Mouse (Mus musculus) MEL (cell line): ENCODE results near the gene Ints2. TPM values are rescaled to one million over a fixed set of nuclear protein-coding genes. Genes with fewer than 3 reads are reported as not detected.

Experiments
- DNase-seq: peaks from one replicate; pipeline ENCODE4 v3.0.0; 2011; ENCODE audit warnings: low read depth, low spot score
- H3K27ac ChIP-seq: 2 replicates; pipeline ENCODE4 v1.5.1; 2012; ENCODE audit warnings: low read depth, mild to moderate bottlenecking, control low read depth, low read length, moderate library complexity; ENCODE audit not compliant: control insufficient read depth
- H3K27me3 ChIP-seq, 2 experiments: fragments of 150-350 bp in 1 of 2; sonication (generic) in 1 of 2; 2 replicates each; pipeline ENCODE4 v1.6.1; 2012; ENCODE audit warnings: low read length in 2 of 2, mild to moderate bottlenecking in 2 of 2, improper control_type of control experiment in 1 of 2, moderate library complexity in 1 of 2; ENCODE audit not compliant: insufficient read depth in 2 of 2, control insufficient read depth in 1 of 2
- H3K36me3 ChIP-seq, 2 experiments: 2 replicates each; pipeline ENCODE4 v1.6.1; 2012 to 2014; ENCODE audit warnings: low read length in 2 of 2, improper control_type of control experiment in 1 of 2, inconsistent platforms in 1 of 2, mild to moderate bottlenecking in 1 of 2; ENCODE audit not compliant: insufficient read depth in 2 of 2, control insufficient read depth in 1 of 2
- H3K4me1 ChIP-seq, 2 experiments: fragments of 150-350 bp in 1 of 2; sonication (generic) in 1 of 2; 2 replicates each; pipeline ENCODE4 v1.6.1; 2012; ENCODE audit warnings: low read length in 2 of 2, improper control_type of control experiment in 1 of 2, mild to moderate bottlenecking in 1 of 2; ENCODE audit not compliant: insufficient read depth in 2 of 2, control insufficient read depth in 1 of 2
- H3K4me3 ChIP-seq, 2 experiments: fragments of 150-350 bp in 1 of 2; sonication (generic) in 1 of 2; 2 replicates each; pipeline ENCODE4 v1.5.1; 2012; ENCODE audit warnings: low read depth in 2 of 2, low read length in 2 of 2, mild to moderate bottlenecking in 2 of 2, moderate library complexity in 2 of 2, control low read depth in 1 of 2, improper control_type of control experiment in 1 of 2; ENCODE audit not compliant: control insufficient read depth in 1 of 2, insufficient read depth in 1 of 2
- H3K79me2 ChIP-seq: 2 replicates; pipeline ENCODE4 v1.6.1; 2012; ENCODE audit warnings: mild to moderate bottlenecking, low read length, moderate library complexity; ENCODE audit not compliant: control insufficient read depth, poor library complexity, insufficient read depth
- H3K9ac ChIP-seq: 2 replicates; pipeline ENCODE4 v1.6.1; 2012; ENCODE audit warnings: low read depth, mild to moderate bottlenecking, control low read depth, low read length, moderate library complexity; ENCODE audit not compliant: control insufficient read depth, poor library complexity, severe bottlenecking
- H3K9me3 ChIP-seq: fragments of 150-350 bp; sonication (generic); replicated peaks from 2 replicates; pipeline ENCODE4 v1.6.1; 2012; ENCODE audit warnings: mild to moderate bottlenecking, low read length, improper control_type of control experiment, moderate library complexity; ENCODE audit not compliant: insufficient read depth
- CHD2 ChIP-seq: IDR thresholded peaks from 2 replicates; pipeline ENCODE4 v1.6.1; 2011; ENCODE audit warnings: low read length, improper control_type of control experiment
- CTCF ChIP-seq, 3 experiments: IDR thresholded peaks in 2 of 3; conservative IDR thresholded peaks in 1 of 3; 2 replicates each; pipeline ENCODE4 v1.5.1; 2011 to 2012; ENCODE audit warnings: low read length in 3 of 3, low read depth in 2 of 3, mild to moderate bottlenecking in 2 of 3, improper control_type of control experiment in 1 of 3, inconsistent platforms in 1 of 3, mixed read lengths in 1 of 3, moderate library complexity in 1 of 3; ENCODE audit not compliant: control insufficient read depth in 1 of 3, insufficient read depth in 1 of 3, poor library complexity in 1 of 3, severe bottlenecking in 1 of 3
- EP300 ChIP-seq, 2 experiments: IDR thresholded peaks; 2 replicates each; pipeline ENCODE4 v1.6.1; 2011; ENCODE audit warnings: improper control_type of control experiment in 2 of 2, low read length in 2 of 2, low read depth in 1 of 2, mild to moderate bottlenecking in 1 of 2
- MAZ ChIP-seq: IDR thresholded peaks from 2 replicates; pipeline ENCODE4 v1.6.1; 2012; ENCODE audit warnings: low read depth, mild to moderate bottlenecking, inconsistent platforms, low read length, improper control_type of control experiment
- MEF2A ChIP-seq: IDR thresholded peaks from 2 replicates; pipeline ENCODE4 v1.6.1; 2014; ENCODE audit warnings: low read depth, mild to moderate bottlenecking, inconsistent platforms, low read length, improper control_type of control experiment; ENCODE audit not compliant: poor library complexity, insufficient replicate concordance, severe bottlenecking; ENCODE audit errors: extremely low read depth
- MXI1 ChIP-seq: IDR thresholded peaks from 2 replicates; pipeline ENCODE4 v1.6.1; 2011; ENCODE audit warnings: mild to moderate bottlenecking, low read depth, low read length, improper control_type of control experiment
- RAD21 ChIP-seq: IDR thresholded peaks from 2 replicates; pipeline ENCODE4 v1.6.1; 2011; ENCODE audit warnings: mild to moderate bottlenecking, low read depth, low read length, improper control_type of control experiment
- SIN3A ChIP-seq: IDR thresholded peaks from 2 replicates; pipeline ENCODE4 v1.6.1; 2012; ENCODE audit warnings: low read length, improper control_type of control experiment, inconsistent platforms
- SMC3 ChIP-seq: IDR thresholded peaks from 2 replicates; pipeline ENCODE4 v1.6.1; 2011; ENCODE audit warnings: low read depth, low read length, improper control_type of control experiment
- TAL1 ChIP-seq: IDR thresholded peaks from 2 replicates; pipeline ENCODE4 v1.6.1; 2012; ENCODE audit warnings: mild to moderate bottlenecking, inconsistent platforms, low read length, moderate library complexity, mixed read lengths
- TBP ChIP-seq: IDR thresholded peaks from 2 replicates; pipeline ENCODE4 v1.8.0; 2011; ENCODE audit warnings: low read depth, low read length, improper control_type of control experiment
- UBTF ChIP-seq: IDR thresholded peaks from 2 replicates; pipeline ENCODE4 v1.6.1; 2012; ENCODE audit warnings: low read depth, mild to moderate bottlenecking, inconsistent platforms, low read length, improper control_type of control experiment, moderate library complexity, borderline replicate concordance; ENCODE audit not compliant: insufficient read depth
- USF2 ChIP-seq, 2 experiments: IDR thresholded peaks; 2 replicates each; pipeline ENCODE4 v1.6.1; 2011 to 2012; ENCODE audit warnings: improper control_type of control experiment in 2 of 2, low read length in 2 of 2, borderline replicate concordance in 1 of 2, inconsistent platforms in 1 of 2, low read depth in 1 of 2, mild to moderate bottlenecking in 1 of 2; ENCODE audit not compliant: insufficient read depth in 1 of 2
- ZC3H11A ChIP-seq: IDR thresholded peaks from 2 replicates; pipeline ENCODE4 v1.6.1; 2012; ENCODE audit warnings: low read depth, mild to moderate bottlenecking, inconsistent platforms, low read length, improper control_type of control experiment
- ZKSCAN1 ChIP-seq: IDR thresholded peaks from 2 replicates; pipeline ENCODE4 v1.6.1; 2012; ENCODE audit warnings: low read depth, mild to moderate bottlenecking, inconsistent platforms, low read length, improper control_type of control experiment, moderate library complexity
- ZNF384 ChIP-seq: IDR thresholded peaks from 2 replicates; pipeline ENCODE4 v1.6.1; 2012; ENCODE audit warnings: low read depth, mild to moderate bottlenecking, inconsistent platforms, low read length, improper control_type of control experiment
- polyA plus RNA-seq, 2 experiments: library from polyadenylated mRNA; stranded (reverse) in 1 of 2; unstranded in 1 of 2; fragments of >175 nt in 1 of 2; fragments of >200 nt in 1 of 2; gene quantifications; 2 replicates each; pipeline versions ENCODE4 v1.2.1 to v1.2.4; 2012; ENCODE audit warnings: low replicate concordance in 2 of 2, low read depth in 1 of 2; ENCODE audit not compliant: insufficient read length in 2 of 2, insufficient read depth in 1 of 2, missing spikeins in 1 of 2
- total RNA-seq: library from RNA; depleted of rRNA; stranded (reverse); fragments of 300-350 nt; gene quantifications from 2 replicates; pipeline ENCODE4 v1.2.3, GENCODE M21; 2012; rRNA removed

Ints2 gene
- total and polyA plus RNA-seq, 3 experiments, result 43.0 to 120 (median 75.3) TPM

DNA sequence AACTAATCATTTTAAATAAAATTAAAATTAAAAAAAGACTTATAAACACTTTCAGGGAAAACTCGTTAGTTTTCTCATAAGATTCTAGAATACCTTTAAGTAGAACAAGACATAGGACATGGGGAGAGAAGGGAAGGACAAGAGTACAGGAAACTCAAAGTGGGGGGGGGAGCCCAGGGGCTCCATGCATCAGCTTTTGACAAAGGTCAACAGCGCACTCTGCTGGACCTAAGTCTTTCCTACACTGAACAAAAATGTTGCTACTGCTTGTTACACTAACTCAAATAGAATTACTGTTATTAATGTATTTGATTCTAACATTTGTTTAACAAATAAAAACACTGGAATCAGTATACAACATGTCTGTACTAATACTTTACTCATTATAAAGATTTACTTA is 83.2 kb downstream of the Ints2 start:
- H3K4me1 ChIP-seq, result peaks cover 0 to 8% of the 10 kb centered on the region in 2 experiments; a peak in 2 of 4 replicates
- no peak overlapping the region for H3K4me3 ChIP-seq
- no peaks in the 10 kb centered on the region for H3K27me3 ChIP-seq
- H3K9me3 ChIP-seq, result no peaks in the 10 kb centered on the region
- peak; percentile 77 for DNase-seq
- no peak overlapping the region for H3K27ac ChIP-seq
- peaks cover 4 to 5% of the 10 kb centered on the region in 2 experiments for H3K36me3 ChIP-seq
- no peaks in the 10 kb centered on the region for H3K79me2 ChIP-seq
- TF ChIP-seq MEF2A (no peak), EP300 (IDR thresholded peaks at IDR 0.05; ENCODE audit: low read depth in 1 of 2, low read length in 2 of 2) (no peak), TBP (no peak), ZC3H11A (peak; percentile 81), UBTF (no peak), CHD2 (no peak), CTCF (IDR thresholded peaks at IDR 0.05 in 2 of 3, conservative IDR thresholded peaks at IDR 0.05 in 1 of 3; ENCODE audit: control insufficient read depth in 1 of 3, insufficient read depth in 1 of 3, low read depth in 2 of 3, low read length in 3 of 3, poor library complexity in 1 of 3, severe bottlenecking in 1 of 3) (peak; percentile 51 to 94 (median 74)), MXI1 (no peak), MAZ (peak; percentile 68; the same call in 1 of the 2 replicates), SIN3A (no peak), RAD21 (peak; percentile 93), SMC3 (peak; percentile 88), USF2 (IDR thresholded peaks at IDR 0.05; ENCODE audit: borderline replicate concordance in 1 of 2, insufficient read depth in 1 of 2, low read depth in 1 of 2, low read length in 2 of 2) (no peak), ZNF384 (no peak)
- H3K9ac ChIP-seq, result no peak overlapping the region

DNA sequence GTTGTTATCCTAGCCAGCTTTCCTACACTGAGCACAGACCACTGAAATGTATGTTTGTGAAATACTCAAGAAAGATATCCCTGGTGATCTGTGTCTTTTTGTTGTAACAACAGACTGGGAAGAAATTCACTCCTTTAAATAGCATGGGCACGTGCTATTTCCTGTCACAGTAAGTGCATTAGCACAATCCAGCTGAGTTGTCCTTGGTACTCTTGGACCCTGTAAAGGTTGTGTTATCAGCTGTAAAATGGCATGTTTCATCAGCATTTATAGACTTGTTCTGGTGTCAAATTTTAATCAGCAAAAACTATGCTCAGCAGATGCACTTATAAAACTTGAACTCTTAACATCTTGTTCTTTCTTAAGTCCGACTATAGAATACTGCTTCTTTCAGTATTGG is 86.6 kb downstream of the Ints2 start:
- no peaks in the 10 kb centered on the region for H3K9me3 ChIP-seq
- no peak overlapping the region for H3K9ac ChIP-seq
- H3K4me1 ChIP-seq, result peaks cover 0 to 8% of the 10 kb centered on the region in 2 experiments; a peak in 2 of 4 replicates
- no peaks in the 10 kb centered on the region for H3K27me3 ChIP-seq
- no peak overlapping the region for H3K27ac ChIP-seq
- DNase-seq, result no peak
- H3K36me3 ChIP-seq, result peaks cover 5 to 6% of the 10 kb centered on the region in 2 experiments
- H3K4me3 ChIP-seq, result no peak overlapping the region
- TF ChIP-seq EP300 (IDR thresholded peaks at IDR 0.05; ENCODE audit: low read depth in 1 of 2, low read length in 2 of 2), result no peak
- TF ChIP-seq MAZ, result no peak
- no peak for TF ChIP-seq TAL1
- no peak for TF ChIP-seq ZKSCAN1
- H3K79me2 ChIP-seq, result no peaks in the 10 kb centered on the region

Other genes starting within 250 kb of the Ints2 start
- gene Brip1, start 56.4 kb downstream of the Ints2 start, total RNA-seq, result 14.7 and 14.9 TPM in 2 replicates
- 10 to 100 TPM; 13.4 to 20.9 TPM for gene Brip1, start 56.4 kb downstream of the Ints2 start, polyA plus RNA-seq
- gene Med13, start 100.0 kb upstream of the Ints2 start, total RNA-seq, result 26.4 and 34.8 TPM in 2 replicates
- 100 to 1,000 TPM in 1 of 2 experiments, 10 to 100 TPM in 1; 23.3 to 114 TPM for gene Med13, start 100.0 kb upstream of the Ints2 start, polyA plus RNA-seq
- gene Rnft1, start 227.1 kb upstream of the Ints2 start, total RNA-seq, result 40.3 and 42.0 TPM in 2 replicates
- gene Rnft1, start 227.1 kb upstream of the Ints2 start, polyA plus RNA-seq, result 10 to 100 TPM in 1 of 2 experiments, not detected in 1; 38.1 TPM